Mouse (Mus musculus): ENCODE results near the gene Psmb5.
"Not testable (repeated sequence)": the region's sequence is repeated elsewhere in the genome, so short reads cannot be mapped to it uniquely, and the experiment has no call there.

The Psmb5 gene

GRCm38 (mm10) chr14:54630583-54631239 lies 12.9 kb upstream of the Psmb5 start:
- DNase-seq (ENCODE audit: low read depth, low spot score) = no peak

- DNase-seq (ENCODE audit: low read depth, low spot score) = no peak
These were observed 12.0 kb upstream of the Psmb5 start for GRCm38 (mm10) chr14:54629797-54630196.

GRCm38 (mm10) chr14:54628103-54628502 lies 10.3 kb upstream of the Psmb5 start:
- no peak for DNase-seq (ENCODE audit: low read depth, low spot score)

- no peak for DNase-seq (ENCODE audit: low read depth, low spot score)
These were observed 7.2 kb upstream of the Psmb5 start for GRCm38 (mm10) chr14:54624976-54625375.

- DNase-seq (ENCODE audit: low read depth, low spot score) = no peak
These were observed 5.5 kb upstream of the Psmb5 start for GRCm38 (mm10) chr14:54623334-54623733.

- no peak for DNase-seq (ENCODE audit: low read depth, low spot score)
These were observed 3.3 kb upstream of the Psmb5 start, which contains the start of gene Psmb11 for GRCm38 (mm10) chr14:54621133-54621532. Gene Psmb11, plus strand, starts transcription at chr14:54621433.

GRCm38 (mm10) chr14:54617152-54617896 lies 498 bp downstream of the Psmb5 start:
- no peak for DNase-seq (ENCODE audit: low read depth, low spot score)

GRCm38 (mm10) chr14:54616226-54616825 lies 1.5 kb downstream of the Psmb5 start:
- DNase-seq (ENCODE audit: low read depth, low spot score) = no peak

GRCm38 (mm10) chr14:54614130-54614529 lies 3.7 kb downstream of the Psmb5 start:
- DNase-seq (ENCODE audit: low read depth, low spot score) = not testable (repeated sequence)

- peak; percentile 76 for DNase-seq (ENCODE audit: low read depth, low spot score)
These were observed 7.2 kb downstream of the Psmb5 start for GRCm38 (mm10) chr14:54610648-54611047.

GRCm38 (mm10) chr14:54609962-54610361 lies 7.9 kb downstream of the Psmb5 start:
- no peak for DNase-seq (ENCODE audit: low read depth, low spot score)

GRCm38 (mm10) chr14:54609245-54609644 lies 8.6 kb downstream of the Psmb5 start:
- no peak for DNase-seq (ENCODE audit: low read depth, low spot score)

- no peak for DNase-seq (ENCODE audit: low read depth, low spot score)
These were observed 10.6 kb downstream of the Psmb5 start for GRCm38 (mm10) chr14:54607226-54607625.

- peak; percentile 51 for DNase-seq (ENCODE audit: low read depth, low spot score)
These were observed 12.0 kb downstream of the Psmb5 start, which contains the start of gene 4931414P19Rik for GRCm38 (mm10) chr14:54605752-54606321. Gene 4931414P19Rik, minus strand, starts transcription at chr14:54605993.

GRCm38 (mm10) chr14:54603686-54604085 lies 14.1 kb downstream of the Psmb5 start:
- DNase-seq (ENCODE audit: low read depth, low spot score) = no peak

GRCm38 (mm10) chr14:54603038-54603654 lies 14.7 kb downstream of the Psmb5 start:
- peak; percentile 96 for DNase-seq (ENCODE audit: low read depth, low spot score)

- no peak for DNase-seq (ENCODE audit: low read depth, low spot score)
These were observed 15.2 kb downstream of the Psmb5 start for GRCm38 (mm10) chr14:54602613-54603012.

- no peak for DNase-seq (ENCODE audit: low read depth, low spot score)
These were observed 16.2 kb downstream of the Psmb5 start for GRCm38 (mm10) chr14:54601601-54602000.

GRCm38 (mm10) chr14:54597084-54597483 lies 20.7 kb downstream of the Psmb5 start:
- DNase-seq (ENCODE audit: low read depth, low spot score) = no peak

GRCm38 (mm10) chr14:54594631-54595414 lies 23.0 kb downstream of the Psmb5 start:
- DNase-seq (ENCODE audit: low read depth, low spot score) = peak; percentile 72

GRCm38 (mm10) chr14:54594055-54594454 lies 23.8 kb downstream of the Psmb5 start:
- no peak for DNase-seq (ENCODE audit: low read depth, low spot score)
